Mouse (Mus musculus): ENCODE results near the gene 1700003E16Rik.

1700003E16Rik gene

GRCm38 (mm10) chr6:83127419-83127818, 28.8 kb upstream of the 1700003E16Rik start:
- DNase-seq (ENCODE audit: low spot score in 2 of 2) = no peak

- no peak for DNase-seq (ENCODE audit: low spot score in 2 of 2)
Observed at GRCm38 (mm10) chr6:83131469-83132034, 24.7 kb upstream of the 1700003E16Rik start.

GRCm38 (mm10) chr6:83132176-83132919, 23.9 kb upstream of the 1700003E16Rik start:
- DNase-seq (ENCODE audit: low spot score in 2 of 2) = no peak

- no peak for DNase-seq (ENCODE audit: low spot score in 2 of 2)
Observed at GRCm38 (mm10) chr6:83134226-83134625, 22.0 kb upstream of the 1700003E16Rik start.

GRCm38 (mm10) chr6:83134951-83135513, 21.2 kb upstream of the 1700003E16Rik start, which contains the start of gene Rtkn:
Rtkn (plus strand) TSS chr6:83135463.
- no peak for DNase-seq (ENCODE audit: low spot score in 2 of 2)

- no peak for DNase-seq (ENCODE audit: low spot score in 2 of 2)
Observed at GRCm38 (mm10) chr6:83135571-83136161, 20.5 kb upstream of the 1700003E16Rik start.

GRCm38 (mm10) chr6:83136291-83136880, 19.8 kb upstream of the 1700003E16Rik start:
- DNase-seq (ENCODE audit: low spot score in 2 of 2) = no peak

- DNase-seq (ENCODE audit: low spot score in 2 of 2) = no peak
Observed at GRCm38 (mm10) chr6:83136881-83137575, 19.2 kb upstream of the 1700003E16Rik start.

- DNase-seq (ENCODE audit: low spot score in 2 of 2) = peak; percentile 69 to 79
Observed at GRCm38 (mm10) chr6:83137576-83137950, 18.6 kb upstream of the 1700003E16Rik start.

- DNase-seq (ENCODE audit: low spot score in 2 of 2) = no peak
Observed at GRCm38 (mm10) chr6:83138056-83138455, 18.1 kb upstream of the 1700003E16Rik start.

GRCm38 (mm10) chr6:83140044-83140443, 16.2 kb upstream of the 1700003E16Rik start:
- DNase-seq (ENCODE audit: low spot score in 2 of 2) = no peak

GRCm38 (mm10) chr6:83141636-83142035, 14.6 kb upstream of the 1700003E16Rik start:
- no peak for DNase-seq (ENCODE audit: low spot score in 2 of 2)

- peak in 1 of 2 experiments; percentile 72 for DNase-seq (ENCODE audit: low spot score in 2 of 2)
Observed at GRCm38 (mm10) chr6:83142211-83142731, 13.9 kb upstream of the 1700003E16Rik start.

- DNase-seq (ENCODE audit: low spot score in 2 of 2) = peak in 1 of 2 experiments; percentile 62
Observed at GRCm38 (mm10) chr6:83142886-83143285, 13.3 kb upstream of the 1700003E16Rik start.

GRCm38 (mm10) chr6:83145209-83145608, 11.0 kb upstream of the 1700003E16Rik start:
- DNase-seq (ENCODE audit: low spot score in 2 of 2) = no peak

GRCm38 (mm10) chr6:83145805-83146204, 10.4 kb upstream of the 1700003E16Rik start:
- DNase-seq (ENCODE audit: low spot score in 2 of 2) = no peak

- DNase-seq (ENCODE audit: low spot score in 2 of 2) = no peak
Observed at GRCm38 (mm10) chr6:83147280-83147679, 8.9 kb upstream of the 1700003E16Rik start.

GRCm38 (mm10) chr6:83151721-83152120, 4.5 kb upstream of the 1700003E16Rik start:
- DNase-seq (ENCODE audit: low spot score in 2 of 2) = no peak

GRCm38 (mm10) chr6:83153038-83153437, 3.2 kb upstream of the 1700003E16Rik start:
- no peak for DNase-seq (ENCODE audit: low spot score in 2 of 2)

GRCm38 (mm10) chr6:83153485-83153884, 2.7 kb upstream of the 1700003E16Rik start:
- no peak for DNase-seq (ENCODE audit: low spot score in 2 of 2)

GRCm38 (mm10) chr6:83155552-83156238, 509 bp upstream of the 1700003E16Rik start:
- no peak for DNase-seq (ENCODE audit: low spot score in 2 of 2)

Measured in left cerebral cortex, adult 9 months (tissue).